Mouse (Mus musculus) hindbrain, embryonic 11.5 days (tissue): ENCODE measurements at regions not wholly inside any gene's neighbourhood (a gene's known extent, or its start where the extent isn't known, plus 50 kb on each side); places are given as distances from the start of the nearest gene placed in this dataset.

Source experiments
- ATAC-seq: fragments of 200-750 bp; cut with Nextera tagmentation; 2 replicates; pipeline ENCODE4 v1.8.0; 2017; ENCODE audit warnings: mild to moderate bottlenecking, moderate TSS enrichment, moderate library complexity; ENCODE audit not compliant: low FRiP score
- DNase-seq: peaks from one replicate; pipeline ENCODE4 v3.0.0-alpha.2; 2015; ENCODE audit warnings: low spot score
- H3K27ac ChIP-seq: fragments of 300-500 bp; sonication (generic); 2 replicates; pipeline ENCODE4 v1.5.1; 2014; ENCODE audit warnings: mild to moderate bottlenecking, low read depth, low read length
- H3K27me3 ChIP-seq: fragments of 300-500 bp; sonication (generic); 2 replicates; pipeline ENCODE4 v1.6.1; 2014; ENCODE audit warnings: mild to moderate bottlenecking, low read length, moderate library complexity, mixed read lengths; ENCODE audit not compliant: control insufficient read depth, insufficient read depth
- H3K36me3 ChIP-seq: fragments of 300-500 bp; sonication (generic); 2 replicates; pipeline ENCODE4 v1.6.1; 2014; ENCODE audit warnings: mild to moderate bottlenecking, low read length, moderate library complexity, mixed read lengths; ENCODE audit not compliant: control insufficient read depth, insufficient read depth
- H3K4me1 ChIP-seq: fragments of 300-500 bp; sonication (generic); replicated peaks from 2 replicates; pipeline ENCODE4 v1.6.1; 2014; ENCODE audit warnings: low read length, mixed read lengths; ENCODE audit not compliant: control insufficient read depth, insufficient read depth
- H3K4me2 ChIP-seq: fragments of 300-500 bp; sonication (generic); replicated peaks from 2 replicates; pipeline ENCODE4 v1.6.1; 2014; ENCODE audit warnings: mild to moderate bottlenecking, low read depth, low read length
- H3K4me3 ChIP-seq: fragments of 300-500 bp; sonication (generic); 2 replicates; pipeline ENCODE4 v1.5.1; 2014; ENCODE audit warnings: low read depth, low read length
- H3K9ac ChIP-seq: fragments of 300-500 bp; sonication (generic); 2 replicates; pipeline ENCODE4 v1.6.1; 2014; ENCODE audit warnings: low read depth, low read length
- H3K9me3 ChIP-seq: fragments of 300-500 bp; sonication (generic); 2 replicates; pipeline ENCODE4 v1.6.1; 2016; ENCODE audit warnings: low read length; ENCODE audit not compliant: control insufficient read depth
- WGBS: fragments of 180-500 bp; shearing (Covaris S2); extraction: QIAGEN DNeasy Blood & Tissue Kit; methylation state at CpG from one replicate; pipeline ENCODE4 v1.1.7; 2014; 5-methylcytosine and 5-hydroxymethylcytosine counted together

DNA sequence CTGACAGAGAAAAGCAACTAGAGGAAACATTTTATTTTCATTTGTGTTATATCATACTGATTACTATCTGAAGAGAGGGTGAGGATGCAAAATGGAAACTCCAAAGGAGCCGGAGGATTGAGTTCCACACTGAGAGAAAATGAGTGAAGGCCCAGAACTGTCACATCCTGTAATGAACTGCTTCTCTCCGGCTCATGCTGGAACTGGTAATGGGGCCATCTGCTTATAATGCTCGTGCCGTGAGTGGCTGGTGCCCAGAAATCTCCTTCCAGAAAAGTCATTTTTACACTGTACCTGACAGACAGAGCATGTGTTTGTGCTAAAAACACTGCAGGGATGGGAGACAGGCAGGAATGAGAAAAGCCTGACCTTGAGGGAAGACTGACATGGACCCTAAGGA, 483.5 kb upstream of the Pkdcc start:
- ATAC-seq, result no peak
- 87% methylated on average over 4 of the region's 4 CpGs for WGBS
- no peak overlapping the region for H3K4me3 ChIP-seq

GRCm38 (mm10) chr17:82742445-82742844, 472.6 kb upstream of the Pkdcc start:
- Histone ChIP-seq H3K9me3 (no peaks in the 10 kb centered on the region), H3K9ac (no peak overlapping the region), H3K36me3 (no peaks in the 10 kb centered on the region), H3K27ac (no peak overlapping the region), H3K4me2 (no peak overlapping the region), H3K4me1 (no peaks in the 10 kb centered on the region), H3K4me3 (no peak overlapping the region), H3K27me3 (no peaks in the 10 kb centered on the region)
- ATAC-seq (no peak), DNase-seq (no peak)
- WGBS, result 98% methylated on average over 1 of the region's 1 CpGs

More for the DNA sequence above, 483.5 kb upstream of the Pkdcc start:
- Histone ChIP-seq H3K9me3 (no peaks in the 10 kb centered on the region), H3K27ac (no peak overlapping the region), H3K9ac (no peak overlapping the region), H3K4me1 (no peaks in the 10 kb centered on the region), H3K27me3 (no peaks in the 10 kb centered on the region), H3K36me3 (no peaks in the 10 kb centered on the region), H3K4me2 (no peak overlapping the region)
- DNase-seq, result no peak

- Histone ChIP-seq H3K4me2 (no peak overlapping the region), H3K4me1 (no peaks in the 10 kb centered on the region), H3K4me3 (no peak overlapping the region), H3K36me3 (no peaks in the 10 kb centered on the region), H3K9ac (no peak overlapping the region), H3K27ac (no peak overlapping the region), H3K27me3 (no peaks in the 10 kb centered on the region), H3K9me3 (no peaks in the 10 kb centered on the region)
- 72% methylated on average over 3 of the region's 3 CpGs for WGBS
- ATAC-seq (no peak), DNase-seq (no peak)
Measured at GRCm38 (mm10) chr17:82757400-82757799, 457.7 kb upstream of the Pkdcc start.

DNA sequence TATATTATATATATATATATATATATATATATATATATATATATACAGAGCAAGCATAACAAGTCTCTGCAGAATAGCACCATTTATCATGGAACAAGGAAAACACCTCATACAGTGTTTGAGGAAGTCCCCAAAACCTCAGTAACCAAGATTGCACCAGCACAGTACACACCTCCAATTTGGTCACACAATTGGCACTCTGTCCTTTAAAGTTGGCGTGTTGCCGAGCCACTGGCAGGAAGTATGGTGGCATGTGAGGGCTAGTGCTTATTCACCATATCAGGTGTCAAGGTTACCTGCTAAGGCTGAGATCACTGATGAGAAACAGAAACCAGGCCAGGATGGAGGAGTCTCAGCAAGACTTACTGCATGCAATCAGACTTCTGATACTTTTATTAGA, 436.0 kb upstream of the Pkdcc start:
- ATAC-seq (no peak), DNase-seq (no peak)
- Histone ChIP-seq H3K9ac (no peak overlapping the region), H3K36me3 (no peaks in the 10 kb centered on the region), H3K27me3 (no peaks in the 10 kb centered on the region), H3K4me3 (no peak overlapping the region), H3K4me1 (no peaks in the 10 kb centered on the region), H3K9me3 (no peaks in the 10 kb centered on the region), H3K27ac (no peak overlapping the region), H3K4me2 (no peak overlapping the region)
- WGBS, result 98% methylated on average over 2 of the region's 2 CpGs

DNA sequence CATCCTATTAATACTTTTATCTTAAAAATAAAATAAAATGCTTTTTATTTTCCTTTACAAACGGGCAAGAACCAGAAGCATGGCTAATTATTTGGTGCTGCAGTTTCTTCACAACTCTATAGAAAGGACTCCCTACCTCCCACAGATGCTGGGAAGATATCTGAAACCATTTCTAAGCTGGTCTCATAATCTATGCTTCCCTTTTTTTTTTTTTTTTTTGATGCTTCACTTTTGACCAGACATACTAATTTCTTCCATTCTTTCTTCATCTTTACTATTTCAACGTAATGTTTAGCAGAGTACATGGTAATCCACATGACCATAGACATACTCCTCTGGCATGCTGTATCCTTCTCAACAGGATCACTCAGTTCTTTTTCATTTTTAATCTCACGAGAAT, 393.0 kb upstream of the Pkdcc start:
- WGBS, result 74% methylated on average over 3 of the region's 3 CpGs
- DNase-seq (no peak), ATAC-seq (no peak)
- Histone ChIP-seq H3K9me3 (no peaks in the 10 kb centered on the region), H3K9ac (no peak overlapping the region), H3K4me2 (no peak overlapping the region), H3K4me3 (no peak overlapping the region), H3K27me3 (no peaks in the 10 kb centered on the region), H3K36me3 (no peaks in the 10 kb centered on the region), H3K4me1 (no peaks in the 10 kb centered on the region), H3K27ac (no peak overlapping the region)

DNA sequence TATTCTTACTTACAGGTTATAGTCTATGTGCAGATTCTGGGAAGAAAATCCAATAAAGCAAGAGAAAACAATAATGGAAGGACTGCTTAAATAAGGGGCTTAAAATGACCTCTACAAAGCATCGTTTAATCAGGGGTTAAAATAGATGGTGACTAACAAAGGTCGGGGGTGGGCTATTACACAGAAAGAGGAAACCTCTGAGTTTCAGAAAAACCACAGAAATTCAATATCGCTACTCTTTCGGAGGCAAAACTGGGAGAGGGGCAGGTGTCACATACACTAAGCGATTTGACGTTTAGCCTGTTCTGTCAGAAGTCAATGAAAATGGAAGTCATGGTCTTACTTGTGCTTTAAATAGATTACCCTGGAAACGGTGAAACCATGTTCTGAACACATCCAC, 391.0 kb upstream of the Pkdcc start:
- Histone ChIP-seq H3K4me3 (no peak overlapping the region), H3K9me3 (no peaks in the 10 kb centered on the region), H3K36me3 (no peaks in the 10 kb centered on the region), H3K9ac (no peak overlapping the region), H3K4me1 (no peaks in the 10 kb centered on the region), H3K27me3 (no peaks in the 10 kb centered on the region), H3K4me2 (no peak overlapping the region), H3K27ac (no peak overlapping the region)
- WGBS, result 81% methylated on average over 7 of the region's 7 CpGs
- no peak for ATAC-seq
- no peak for DNase-seq

- ATAC-seq (no peak), DNase-seq (no peak)
- WGBS, result 87% methylated on average over 6 of the region's 6 CpGs
- Histone ChIP-seq H3K4me3 (no peak overlapping the region), H3K9ac (no peak overlapping the region), H3K9me3 (no peaks in the 10 kb centered on the region), H3K27me3 (no peaks in the 10 kb centered on the region), H3K27ac (no peak overlapping the region), H3K4me1 (no peaks in the 10 kb centered on the region), H3K36me3 (no peaks in the 10 kb centered on the region), H3K4me2 (no peak overlapping the region)
Measured at GRCm38 (mm10) chr17:82824619-82825018, 390.5 kb upstream of the Pkdcc start.

DNA sequence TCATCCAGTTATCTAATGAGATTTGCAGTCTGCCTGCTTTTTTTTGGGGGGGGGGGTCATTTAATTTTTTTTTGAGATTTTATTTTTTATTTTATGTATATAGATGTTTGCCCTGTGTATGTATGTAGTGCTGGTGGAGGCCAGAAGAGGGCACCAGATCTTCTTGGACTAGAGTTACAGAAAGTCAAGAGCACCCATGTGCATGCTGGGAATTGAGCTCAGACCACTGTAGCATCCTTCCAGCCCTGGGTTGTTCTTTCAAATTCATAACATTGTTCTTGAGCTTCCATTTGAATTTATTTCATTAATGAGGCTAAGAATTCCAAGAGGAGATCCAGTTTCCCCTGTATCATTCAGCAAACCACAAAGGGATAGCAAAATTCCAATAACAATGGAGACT, 387.9 kb upstream of the Pkdcc start:
- H3K27me3 ChIP-seq, result no peaks in the 10 kb centered on the region
- H3K36me3 ChIP-seq, result no peaks in the 10 kb centered on the region
- H3K9ac ChIP-seq, result no peak overlapping the region
- no peak for ATAC-seq
- H3K27ac ChIP-seq, result no peak overlapping the region
- H3K4me1 ChIP-seq, result no peaks in the 10 kb centered on the region
- H3K9me3 ChIP-seq, result no peaks in the 10 kb centered on the region
- DNase-seq, result no peak
- H3K4me2 ChIP-seq, result no peak overlapping the region
- no peak overlapping the region for H3K4me3 ChIP-seq

GRCm38 (mm10) chr17:82827841-82828240, 387.3 kb upstream of the Pkdcc start:
- ATAC-seq (no peak), DNase-seq (no peak)
- H3K4me1 ChIP-seq, result no peaks in the 10 kb centered on the region
- no peak overlapping the region for H3K4me3 ChIP-seq
- H3K27ac ChIP-seq, result no peak overlapping the region
- H3K4me2 ChIP-seq, result no peak overlapping the region
- H3K27me3 ChIP-seq, result no peaks in the 10 kb centered on the region
- H3K9me3 ChIP-seq, result no peaks in the 10 kb centered on the region
- 96% methylated on average over 8 of the region's 8 CpGs for WGBS
- no peaks in the 10 kb centered on the region for H3K36me3 ChIP-seq
- no peak overlapping the region for H3K9ac ChIP-seq
